Mouse (Mus musculus): ENCODE measurements around the gene Gm15127. TPM values are rescaled to one million over a fixed set of nuclear protein-coding genes. Genes with fewer than 3 reads are reported as not detected.
"Not testable (repeated sequence)": the region's sequence is repeated elsewhere in the genome, so short reads cannot be mapped to it uniquely, and the experiment has no call there.

The Gm15127 gene
- total RNA-seq (2021): not detected
- long read RNA-seq, experiment 1: 0 reads
- long read RNA-seq, experiment 2: 0 reads

- DNase-seq: not testable (repeated sequence)
Measured at GRCm38 (mm10) chrX:148663298-148663697, at the start of gene Gm15127. Gm15127 (plus strand) TSS chrX:148663598.

GRCm38 (mm10) chrX:148615053-148615452 is 48.3 kb upstream of the Gm15127 start, which contains the start of gene Gm8334:
Gm8334 (minus strand) TSS chrX:148615153.
- not testable (repeated sequence) for DNase-seq

- not testable (repeated sequence) for DNase-seq
Measured at GRCm38 (mm10) chrX:148676290-148676689, 12.9 kb downstream of the Gm15127 start.

Other genes with a start within 250 kb of the Gm15127 start
- not detected for gene Gm15114, start 174.6 kb upstream of the Gm15127 start, total RNA-seq (2021)
- not detected for gene Gm8334, start 48.4 kb upstream of the Gm15127 start, total RNA-seq (2021)
- not detected for gene Luzp4, start 194.0 kb downstream of the Gm15127 start, total RNA-seq (2021)